Mouse (Mus musculus): ENCODE results near the gene Exosc10. TPM values are rescaled to one million over a fixed set of nuclear protein-coding genes. Genes with fewer than 3 reads are reported as not detected.

Exosc10 gene
- polyA plus RNA-seq, 1 experiment from 2014 or later, result 103 TPM

DNA sequence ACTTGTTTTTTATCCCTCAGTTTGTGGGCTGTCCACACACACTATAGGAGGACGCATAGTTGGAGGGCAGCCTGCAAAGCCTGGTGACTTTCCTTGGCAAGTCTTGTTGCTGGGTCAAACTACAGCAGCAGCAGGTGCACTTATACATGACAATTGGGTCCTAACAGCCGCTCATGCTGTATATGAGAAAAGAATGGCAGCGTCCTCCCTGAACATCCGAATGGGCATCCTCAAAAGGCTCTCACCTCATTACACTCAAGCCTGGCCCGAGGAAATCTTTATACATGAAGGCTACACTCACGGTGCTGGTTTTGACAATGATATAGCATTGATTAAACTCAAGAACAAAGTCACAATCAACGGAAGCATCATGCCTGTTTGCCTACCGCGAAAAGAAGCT lies 55.5 kb downstream of the Exosc10 start:
- Histone ChIP-seq H3K27me3 (no peaks in the 10 kb centered on the region), H3K4me2 (replicated peaks) (no peak overlapping the region), H3K36me3 (peaks cover 64% of the 10 kb centered on the region), H3K9ac (no peak overlapping the region), H3K9me3 (no peaks in the 10 kb centered on the region), H3K4me1 (peaks cover 9% of the 10 kb centered on the region; the same call in 1 of the 2 replicates), H3K4me3 (no peak overlapping the region), H3K27ac (no peak overlapping the region)
- ATAC-seq (ENCODE audit: low FRiP score, low read depth), result no peak
- WGBS, result 85% methylated on average over 9 of the region's 9 CpGs

DNA sequence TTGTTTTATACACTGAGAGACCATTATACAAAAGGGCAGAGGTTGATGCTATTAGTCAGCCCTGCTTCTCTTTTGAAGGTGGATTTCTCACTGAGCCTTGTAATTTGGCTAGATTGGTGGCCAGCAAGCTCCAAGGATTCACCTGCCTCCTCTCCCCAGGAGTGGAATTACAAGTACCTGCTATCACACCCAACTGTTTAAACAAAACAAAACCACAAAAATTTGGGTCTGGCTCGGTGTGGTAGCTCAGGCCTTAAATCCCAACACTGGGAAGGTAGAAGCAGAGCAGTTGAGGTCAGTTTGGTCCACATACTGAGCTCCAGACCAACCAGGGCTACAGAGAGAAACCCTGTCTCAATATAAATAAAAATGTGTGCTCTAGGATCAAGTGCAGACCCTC lies 61.6 kb downstream of the Exosc10 start:
- ATAC-seq (ENCODE audit: low FRiP score, low read depth), result no peak
- peaks cover 17% of the 10 kb centered on the region for H3K4me1 ChIP-seq
- H3K4me2 ChIP-seq (replicated peaks), result no peak overlapping the region
- WGBS, result 65% methylated on average over 1 of the region's 1 CpGs
- H3K36me3 ChIP-seq, result peaks cover 92% of the 10 kb centered on the region
- H3K27ac ChIP-seq, result no peak overlapping the region
- no peaks in the 10 kb centered on the region for H3K9me3 ChIP-seq
- no peaks in the 10 kb centered on the region for H3K27me3 ChIP-seq
- H3K4me3 ChIP-seq, result no peak overlapping the region
- no peak overlapping the region for H3K9ac ChIP-seq

DNA sequence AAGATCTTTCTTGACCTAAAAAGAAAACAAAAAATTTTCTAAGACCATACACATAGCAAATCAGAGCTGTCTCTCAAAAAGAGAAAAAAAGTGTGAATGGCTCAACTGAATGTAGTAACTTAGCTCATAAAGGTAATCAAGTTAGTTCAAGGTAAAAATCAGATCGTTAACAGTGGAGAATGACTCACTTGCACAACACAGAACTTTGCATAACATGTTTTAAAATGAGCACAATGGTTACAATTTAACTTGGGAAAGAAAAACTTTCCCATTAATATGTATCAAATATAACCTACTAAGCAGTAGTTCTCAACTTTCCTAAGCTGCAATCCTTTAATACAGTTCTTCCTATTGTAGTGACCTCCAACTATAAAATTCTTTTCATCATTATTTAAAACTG lies 62.5 kb downstream of the Exosc10 start:
- H3K9ac ChIP-seq, result no peak overlapping the region
- no peaks in the 10 kb centered on the region for H3K27me3 ChIP-seq
- no peaks in the 10 kb centered on the region for H3K9me3 ChIP-seq
- H3K4me2 ChIP-seq (replicated peaks), result no peak overlapping the region
- ATAC-seq (ENCODE audit: low FRiP score, low read depth), result no peak
- WGBS, result 84% methylated on average over 1 of the region's 1 CpGs
- no peak overlapping the region for H3K27ac ChIP-seq
- no peak overlapping the region for H3K4me3 ChIP-seq
- H3K4me1 ChIP-seq, result peaks cover 23% of the 10 kb centered on the region
- H3K36me3 ChIP-seq, result peaks cover 87% of the 10 kb centered on the region

DNA sequence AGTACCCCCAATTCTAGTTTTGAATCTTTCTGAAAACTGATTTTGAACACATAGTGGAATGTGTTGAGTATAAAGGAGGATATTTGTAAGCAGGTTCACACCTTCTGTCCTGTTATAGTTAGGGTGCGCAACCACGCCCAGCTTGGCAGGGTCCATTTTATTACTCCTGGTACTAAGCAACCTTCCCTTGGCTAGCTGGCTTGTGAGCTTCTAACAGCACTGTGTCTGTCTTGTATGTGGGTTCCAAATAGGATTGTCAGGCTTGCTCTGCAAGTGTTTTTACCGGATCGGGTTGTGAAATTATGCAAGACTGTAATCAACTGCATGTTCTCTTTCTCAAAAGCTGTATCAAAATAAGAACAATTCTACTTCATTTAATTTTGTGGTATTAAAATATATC lies 64.3 kb downstream of the Exosc10 start:
- WGBS, result 95% methylated on average over 4 of the region's 4 CpGs
- Histone ChIP-seq H3K27ac (no peak overlapping the region), H3K36me3 (peaks cover 69% of the 10 kb centered on the region), H3K9me3 (no peaks in the 10 kb centered on the region), H3K4me3 (no peak overlapping the region), H3K4me2 (replicated peaks) (no peak overlapping the region), H3K27me3 (no peaks in the 10 kb centered on the region), H3K9ac (no peak overlapping the region), H3K4me1 (peaks cover 23% of the 10 kb centered on the region)
- ATAC-seq (ENCODE audit: low FRiP score, low read depth), result no peak

DNA sequence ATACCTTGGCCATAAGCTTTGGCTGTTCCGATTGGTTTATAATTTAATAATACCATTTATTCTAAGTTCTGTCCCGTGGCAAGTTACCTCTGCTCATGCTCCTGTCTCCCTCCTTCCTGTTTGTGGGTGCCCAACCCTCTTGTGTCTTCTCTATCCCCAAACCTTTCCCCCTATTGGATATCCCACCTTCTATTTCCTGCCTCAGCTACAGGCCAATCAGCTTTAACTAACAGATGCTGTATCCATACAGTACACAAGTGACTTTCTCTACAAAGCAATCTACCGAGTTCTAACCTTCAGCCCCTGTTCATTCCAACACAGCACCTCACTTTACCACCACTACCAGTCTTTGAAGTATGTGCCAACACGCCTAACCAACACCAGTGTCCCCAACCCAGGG lies 65.4 kb downstream of the Exosc10 start:
- Histone ChIP-seq H3K4me1 (peaks cover 23% of the 10 kb centered on the region), H3K27ac (no peak overlapping the region), H3K9me3 (no peaks in the 10 kb centered on the region), H3K36me3 (peaks cover 63% of the 10 kb centered on the region), H3K4me2 (replicated peaks) (0 out of 2 replicates have a peak overlapping the region, but pooled peaks have one; percentile 2), H3K9ac (no peak overlapping the region), H3K4me3 (no peak overlapping the region), H3K27me3 (no peaks in the 10 kb centered on the region)
- ATAC-seq (ENCODE audit: low FRiP score, low read depth), result no peak
- 91% methylated on average over 4 of the region's 4 CpGs for WGBS

DNA sequence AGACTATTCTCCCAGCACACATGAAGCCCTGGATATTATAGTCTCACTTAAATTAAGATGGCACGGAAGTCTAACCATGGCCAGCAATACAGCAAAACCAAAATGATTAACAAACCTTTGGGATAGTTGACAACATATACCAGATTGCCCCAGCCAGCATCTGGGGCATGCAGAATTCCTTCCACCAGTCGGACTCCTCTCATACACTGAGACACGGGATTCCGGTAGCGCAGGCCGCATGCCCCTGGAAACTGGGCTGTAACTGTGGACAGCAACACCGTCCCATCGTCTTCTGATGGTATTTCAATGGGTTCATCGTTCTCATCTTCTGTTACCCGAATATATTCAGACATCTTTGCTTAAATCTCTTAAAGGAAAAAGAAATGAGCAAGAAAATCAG lies 66.8 kb downstream of the Exosc10 start:
- H3K4me3 ChIP-seq, result peak overlapping the region; percentile 98
- no peak overlapping the region for H3K27ac ChIP-seq
- ATAC-seq (ENCODE audit: low FRiP score, low read depth), result no peak
- peaks cover 49% of the 10 kb centered on the region for H3K36me3 ChIP-seq
- peak overlapping the region; percentile 99 for H3K9ac ChIP-seq
- peaks cover 23% of the 10 kb centered on the region for H3K4me1 ChIP-seq
- WGBS, result 82% methylated on average over 10 of the region's 10 CpGs
- no peaks in the 10 kb centered on the region for H3K9me3 ChIP-seq
- peak overlapping the region; percentile 86 for H3K4me2 ChIP-seq (replicated peaks)
- no peaks in the 10 kb centered on the region for H3K27me3 ChIP-seq

DNA sequence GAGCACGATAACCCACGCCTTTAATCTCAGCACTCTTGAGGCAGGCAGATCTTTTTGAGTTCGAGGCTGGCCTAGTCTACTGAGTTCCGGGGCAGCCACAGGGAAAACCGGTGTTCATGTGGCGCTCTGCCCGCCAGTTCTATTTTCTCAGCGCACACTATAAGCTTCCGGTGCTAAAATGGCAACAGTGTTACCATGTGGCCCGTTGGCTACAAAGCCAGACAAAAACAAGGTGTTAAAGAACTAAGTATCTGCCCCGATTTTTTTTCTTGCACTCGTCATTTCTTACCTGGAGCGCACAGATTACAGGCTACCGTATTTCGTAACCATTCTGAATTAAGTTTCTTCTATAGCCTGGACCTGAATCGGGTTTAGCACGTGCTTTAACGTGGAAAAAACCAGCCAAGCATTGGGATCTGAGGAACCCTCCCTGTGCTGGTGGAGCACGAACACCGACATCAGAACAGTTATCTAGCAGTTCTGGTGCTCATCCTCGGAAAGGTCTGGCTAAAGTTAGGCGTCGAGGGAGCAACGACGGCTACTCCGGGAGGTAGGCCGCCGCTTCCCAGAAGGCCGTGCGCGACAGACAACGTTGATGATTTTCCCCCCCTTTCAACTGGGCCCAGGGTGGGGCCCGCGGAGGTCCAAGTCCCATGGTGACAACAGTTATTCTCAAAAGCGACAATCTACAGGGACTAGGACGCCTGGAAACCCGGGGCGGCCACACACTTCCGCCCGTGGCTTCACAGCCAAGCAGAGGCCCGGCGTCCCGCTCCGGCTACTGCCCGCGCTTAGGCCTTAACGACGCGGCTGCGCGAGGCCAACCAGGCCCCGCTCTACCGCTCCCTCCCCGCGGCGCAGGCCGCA lies 67.8 kb downstream of the Exosc10 start:
- Histone ChIP-seq H3K4me3 (peak overlapping the region; percentile 98), H3K27me3 (no peaks in the 10 kb centered on the region), H3K27ac (peak overlapping the region; percentile 95), H3K36me3 (peaks cover 41% of the 10 kb centered on the region), H3K9me3 (no peaks in the 10 kb centered on the region), H3K4me2 (replicated peaks) (peak overlapping the region; percentile 86), H3K9ac (peak overlapping the region; percentile 99), H3K4me1 (peaks cover 23% of the 10 kb centered on the region)
- WGBS, result under 1% methylated on average over 55 of the region's 57 CpGs
- ATAC-seq (ENCODE audit: low FRiP score, low read depth), result peak; percentile 60

DNA sequence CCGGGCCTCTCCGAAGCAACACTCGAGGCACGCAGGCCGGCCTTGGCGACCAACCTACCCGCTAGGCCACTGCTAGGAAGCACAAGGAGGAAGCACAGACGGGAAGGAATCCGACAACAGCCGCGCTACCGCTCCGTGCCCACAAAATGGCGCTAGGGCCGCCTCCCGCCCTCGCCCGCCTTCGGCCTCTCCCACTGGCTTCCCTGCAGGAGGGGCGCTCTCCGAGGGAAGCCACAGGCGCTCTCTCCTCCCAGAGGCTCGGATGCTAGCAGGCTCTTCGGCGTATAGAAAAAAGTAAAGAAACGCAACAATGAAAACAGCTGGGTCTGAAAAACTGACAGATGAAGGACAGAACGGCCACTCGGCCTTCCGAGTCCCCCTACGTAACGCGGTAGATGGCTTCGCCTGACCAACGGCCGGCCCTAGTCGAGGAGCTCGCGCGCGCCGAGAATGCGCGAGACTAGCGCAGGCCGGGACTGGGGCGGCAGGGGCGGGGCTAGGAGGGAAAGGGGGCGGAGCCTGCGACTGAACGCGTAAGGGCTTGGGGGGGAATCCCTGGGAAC lies 68.5 kb downstream of the Exosc10 start, which contains the start of gene Tardbp:
Gene Tardbp (minus strand): TSS at position 397 of the 563 bp plus-strand sequence.
- WGBS, result under 1% methylated on average over 51 of the region's 51 CpGs
- Histone ChIP-seq H3K9ac (peak within 1 kb of the TSS; percentile 99), H3K4me2 (replicated peaks) (peak within 1 kb of the TSS; percentile 86), H3K9me3 (no peaks in the 10 kb centered on the region), H3K4me1 (peaks cover 21% of the 10 kb centered on the region), H3K4me3 (peak within 1 kb of the TSS; percentile 98), H3K36me3 (peaks cover 34% of the 10 kb centered on the region), H3K27me3 (no peaks in the 10 kb centered on the region), H3K27ac (peak within 1 kb of the TSS; percentile 95)
- ATAC-seq (ENCODE audit: low FRiP score, low read depth), result peak; percentile 97

DNA sequence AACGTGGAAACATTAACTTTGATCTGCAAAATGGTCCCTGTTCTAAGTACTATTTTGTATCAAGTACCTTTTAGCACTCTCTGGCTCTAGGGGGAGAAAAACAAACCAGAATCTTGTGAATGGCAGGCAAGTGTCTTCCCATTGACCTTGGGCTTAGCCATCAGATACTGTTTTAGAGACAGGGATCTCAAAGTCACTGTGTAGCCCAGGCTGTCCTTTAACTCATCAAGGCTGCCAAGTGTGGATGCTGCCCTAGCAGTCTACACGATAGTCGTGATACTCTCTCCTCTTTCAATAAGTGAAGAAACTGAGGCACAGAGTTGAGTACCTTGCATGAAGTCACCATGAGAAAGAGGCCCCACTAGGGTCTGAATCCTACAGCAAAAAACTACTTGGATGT lies 69.0 kb downstream of the Exosc10 start:
- ATAC-seq (ENCODE audit: low FRiP score, low read depth), result peak; percentile 14
- H3K9ac ChIP-seq, result peak overlapping the region; percentile 53
- H3K36me3 ChIP-seq, result peaks cover 29% of the 10 kb centered on the region
- H3K4me2 ChIP-seq (replicated peaks), result peak overlapping the region; percentile 86
- H3K27me3 ChIP-seq, result no peaks in the 10 kb centered on the region
- peaks cover 21% of the 10 kb centered on the region for H3K4me1 ChIP-seq
- no peak overlapping the region for H3K27ac ChIP-seq
- no peaks in the 10 kb centered on the region for H3K9me3 ChIP-seq
- peak overlapping the region; percentile 98 for H3K4me3 ChIP-seq
- WGBS, result 63% methylated on average over 3 of the region's 3 CpGs

Other genes with a start within 250 kb of the Exosc10 start
- gene Ubiad1, start 113.7 kb upstream of the Exosc10 start, polyA plus RNA-seq (2015; fragmentation: Nextera tagmentation; extraction: Ambion mirVana), result 21.3 and 23.1 TPM in 2 replicates
- gene Mtor, start 109.8 kb upstream of the Exosc10 start, polyA plus RNA-seq (2015; fragmentation: Nextera tagmentation; extraction: Ambion mirVana), result 15.8 and 16.5 TPM in 2 replicates
- 1.3 and 2.0 TPM in 2 replicates for gene Angptl7, start 58.0 kb upstream of the Exosc10 start, polyA plus RNA-seq (2015; fragmentation: Nextera tagmentation; extraction: Ambion mirVana)
- 216 and 223 TPM in 2 replicates for gene Srm, start 33.1 kb downstream of the Exosc10 start, polyA plus RNA-seq (2015; fragmentation: Nextera tagmentation; extraction: Ambion mirVana)
- gene Masp2, start 44.1 kb downstream of the Exosc10 start, polyA plus RNA-seq (2015; fragmentation: Nextera tagmentation; extraction: Ambion mirVana), result 0.15 and 0.27 TPM in 2 replicates
- 346 and 363 TPM in 2 replicates for gene Tardbp, start 68.6 kb downstream of the Exosc10 start, polyA plus RNA-seq (2015; fragmentation: Nextera tagmentation; extraction: Ambion mirVana)
- gene Gm572, start 84.9 kb downstream of the Exosc10 start, polyA plus RNA-seq (2015; fragmentation: Nextera tagmentation; extraction: Ambion mirVana), result not detected in 2 replicates
- gene Casz1, start 246.0 kb downstream of the Exosc10 start, polyA plus RNA-seq (2015; fragmentation: Nextera tagmentation; extraction: Ambion mirVana), result 4.1 and 4.5 TPM in 2 replicates